9 mouse cellular contexts compared by ENCODE assay signal in the genomic region with DNA sequence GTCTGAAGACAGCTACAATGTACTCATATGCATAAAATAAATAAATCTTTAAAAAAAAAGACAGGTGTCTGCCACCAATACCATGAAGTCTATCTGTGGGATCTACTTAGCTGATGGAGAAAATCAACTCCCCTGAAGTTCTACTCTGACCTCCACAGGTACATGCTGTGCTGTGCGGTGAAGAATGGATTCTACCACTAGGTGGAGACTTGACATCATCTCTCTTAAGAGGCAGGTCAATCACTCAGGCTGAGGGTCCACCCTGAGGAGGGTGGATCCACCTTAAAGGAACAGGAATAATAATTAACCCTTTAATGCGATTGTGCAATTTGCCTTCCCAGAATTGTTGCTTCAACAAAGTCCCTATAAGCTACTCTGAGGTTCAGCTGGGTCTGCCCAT. TPM values are rescaled to one million over a fixed set of nuclear protein-coding genes. Genes with fewer than 3 reads are reported as not detected.
DNase-seq lines count a peak whose midpoint lies in the region; ATAC-seq and TF ChIP-seq lines count a peak whose summit lies in the region.
"Had no signal": no experiment of that assay in that cellular context is flagged by ENCODE, and none has a peak within 500 bp of the region (broad histone marks: within the 10 kb centered on the region; RNA-seq: fewer than 3 reads in every experiment).

No protein-coding gene starts in this region.

- H3K9me3 ChIP-seq in CH12.LX (replicated peaks; ENCODE audit: low read length), result peaks cover 4% of the 10 kb centered on the region
- H3K9me3 ChIP-seq in lung, postnatal 0 days (ENCODE audit: low read length), result no peaks in the 10 kb centered on the region
- H3K9me3 ChIP-seq: limb, embryonic 15.5 days had no signal

- ATAC-seq in lung, postnatal 0 days, result peak; percentile 60; the same call in 1 of the 2 replicates

- H3K9ac ChIP-seq in CH12.LX (ENCODE audit: insufficient read depth, low read depth), result peak overlapping the region; percentile 58; the same call in 1 of the 2 replicates
- no peak overlapping the region for H3K9ac ChIP-seq in lung, postnatal 0 days (replicated peaks; ENCODE audit: low read depth)
- H3K9ac ChIP-seq: limb, embryonic 15.5 days had no signal

- H3K27ac ChIP-seq in gastrocnemius, adult 2 months, result no peak overlapping the region
- no peak overlapping the region for H3K27ac ChIP-seq in CH12.LX (ENCODE audit: insufficient read depth, low read depth)
- H3K27ac ChIP-seq in lung, postnatal 0 days (ENCODE audit: low read length), result no peak overlapping the region
- H3K27ac ChIP-seq: limb, embryonic 15.5 days had no signal

- peak; percentile 79 for TF ChIP-seq RAD21 in CH12.LX (IDR thresholded peaks at IDR 0.05; ENCODE audit: low read depth, low read length)

- H3K36me3 ChIP-seq in CH12.LX (replicated peaks in 1 of 2; ENCODE audit: control insufficient read depth in 1 of 2, insufficient read depth in 1 of 2, low read length in 1 of 2), result no peaks in the 10 kb centered on the region
- no peaks in the 10 kb centered on the region for H3K36me3 ChIP-seq in lung, postnatal 0 days (ENCODE audit: insufficient read depth, low read length)
- H3K36me3 ChIP-seq: limb, embryonic 15.5 days had no signal

- dilution Hi-C loops in CH12.LX (cut with MboI; ENCODE audit: extremely low pct_ligation_motif_present, extremely low pct_unique_long_range_greater_than_20kb, low sequenced_read_pairs), result no loop called here

- TF ChIP-seq CTCF in gastrocnemius, adult 2 months (IDR thresholded peaks at IDR 0.05), result peak; percentile 56
- peak; percentile 48 to 87 for TF ChIP-seq CTCF in CH12.LX (conservative IDR thresholded peaks at IDR 0.05 in 1 of 2, IDR thresholded peaks at IDR 0.05 in 1 of 2; ENCODE audit: low read depth in 2 of 2, low read length in 2 of 2)
- TF ChIP-seq CTCF in lung, postnatal 0 days (IDR thresholded peaks at IDR 0.05), result peak; percentile 62

- no peaks in the 10 kb centered on the region for H3K27me3 ChIP-seq in CH12.LX (replicated peaks)
- no peaks in the 10 kb centered on the region for H3K27me3 ChIP-seq in lung, postnatal 0 days (replicated peaks; ENCODE audit: insufficient read depth, low read length)
- H3K27me3 ChIP-seq: limb, embryonic 15.5 days had no signal

- in situ Hi-C loops in CH12.LX (cut with MboI; ENCODE audit: low pct_ligation_motif_present, low pct_unique_long_range_greater_than_20kb, low sequenced_read_pairs), result no loop called here

- 18% methylated on average over 2 of the region's 2 CpGs for WGBS in lung, postnatal 0 days

- TF ChIP-seq POLR2A in CH12.LX (IDR thresholded peaks at IDR 0.05; ENCODE audit: low read depth, low read length), result no peak

- no peak overlapping the region for H3K4me3 ChIP-seq in gastrocnemius, adult 2 months
- H3K4me3 ChIP-seq in CH12.LX (replicated peaks in 1 of 3; ENCODE audit: low read depth in 2 of 3, low read length in 2 of 3, poor library complexity in 1 of 3), result no peak overlapping the region
- H3K4me3 ChIP-seq in lung, postnatal 0 days (ENCODE audit: low read depth, low read length), result no peak overlapping the region
- H3K4me3 ChIP-seq: limb, embryonic 15.5 days had no signal

- peak overlapping the region; percentile 42; the same call in 1 of the 2 replicates for H3K4me2 ChIP-seq in CH12.LX (ENCODE audit: insufficient read depth, low read depth, poor library complexity, severe bottlenecking)
- no peak overlapping the region for H3K4me2 ChIP-seq in lung, postnatal 0 days (replicated peaks; ENCODE audit: low read depth, low read length)
- H3K4me2 ChIP-seq: limb, embryonic 15.5 days had no signal

- peaks cover 0 to 3% of the 10 kb centered on the region in 2 experiments; a peak in 1 of 4 replicates for H3K4me1 ChIP-seq in CH12.LX (ENCODE audit: control insufficient read depth in 1 of 2, insufficient read depth in 2 of 2)
- H3K4me1 ChIP-seq in lung, postnatal 0 days (ENCODE audit: insufficient read depth, low read depth, low read length), result no peaks in the 10 kb centered on the region
- H3K4me1 ChIP-seq: limb, embryonic 15.5 days had no signal

- no peak for DNase-seq in gastrocnemius, adult 2 months
- no peak for DNase-seq in gastrocnemius, adult 8-10 months (ENCODE audit: low spot score in 2 of 2)
- peak; percentile 84 for DNase-seq in CH12.LX (ENCODE audit: extremely low read depth)
- peak; percentile 47 for DNase-seq in heart, postnatal 4 days
- DNase-seq in lung, postnatal 0 days (ENCODE audit: low spot score), result peak; percentile 53
- no peak for DNase-seq in layer of hippocampus, postnatal 25 days (ENCODE audit: extremely low spot score in 1 of 2, low spot score in 1 of 2)
- DNase-seq in gastrocnemius, postnatal 36 days, result no peak
- no peak for DNase-seq in adrenal gland, adult 18-20 months (ENCODE audit: low spot score in 2 of 2)

- H3K79me2 ChIP-seq in CH12.LX (replicated peaks; ENCODE audit: control insufficient read depth, extremely low read depth, insufficient read depth, poor library complexity, severe bottlenecking), result no peaks in the 10 kb centered on the region

- TF ChIP-seq EP300 in CH12.LX (IDR thresholded peaks at IDR 0.05; ENCODE audit: low read length), result no peak
- TF ChIP-seq EP300 in lung, postnatal 0 days (IDR thresholded peaks at IDR 0.05), result no peak

- intact Hi-C loops in gastrocnemius, adult 2 months (cut with DNase I), result no loop called here
- intact Hi-C loops in gastrocnemius, postnatal 36 days (cut with DNase I), result no loop called here

TF ChIP-seq in CH12.LX, 34 proteins besides CTCF, POLR2A, EP300 and RAD21:
- peak; percentile 59 for TF ChIP-seq SMC3 (IDR thresholded peaks at IDR 0.05; ENCODE audit: low read depth, low read length)
- TF ChIP-seq IRF4 (IDR thresholded peaks at IDR 0.05; ENCODE audit: low read depth, low read length), result no peak
- TF ChIP-seq NELFE (IDR thresholded peaks at IDR 0.05; ENCODE audit: low read depth, low read length), result 0 out of 2 replicates have a peak, but pooled peaks have one; percentile 4

RNA-seq across cellular contexts. Expression of gene Oscar, which starts 9.2 kb away (rescaled TPM):
- total RNA-seq in gastrocnemius, adult 2 months (2021), result not detected
- total RNA-seq in gastrocnemius, adult 8-10 months (2022), result not detected
- total RNA-seq in CH12.LX (2012; rRNA removed), result not detected in 2 replicates
- not detected in 2 replicates for total RNA-seq in CH12.LX (2014; rRNA removed)
- polyA plus RNA-seq in CH12.LX (2012; ENCODE audit: insufficient read length, low read depth), result 0.39 and 0.45 TPM in 2 replicates
- under 1 TPM; 0.52 to 0.81 TPM for total RNA-seq in heart, postnatal 4 days (2021)
- 0.11 and 0.14 TPM in 2 replicates for polyA plus RNA-seq in lung, postnatal 0 days (2015; fragmentation: Nextera tagmentation; extraction: Ambion mirVana)
- under 1 TPM; 0.54 to 0.99 TPM for total RNA-seq in layer of hippocampus, postnatal 25 days (2021)
- not detected for total RNA-seq in gastrocnemius, postnatal 36 days (2021)
- under 1 TPM; 0.22 to 0.30 TPM for total RNA-seq in adrenal gland, adult 18-20 months (2021)

RNA-seq across cellular contexts. Expression of gene Ndufa3, which starts 10.4 kb away (rescaled TPM):
- total RNA-seq in gastrocnemius, adult 2 months (2021), result 1,000 to 10,000 TPM in 1 of 2 experiments, 100 to 1,000 TPM in 1; 931 to 1,252 TPM
- 1,000 to 10,000 TPM; 1,040 to 1,135 (median 1,076) TPM for total RNA-seq in gastrocnemius, adult 8-10 months (2022)
- total RNA-seq in CH12.LX (2012; rRNA removed), result 261 and 292 TPM in 2 replicates
- 50.6 and 58.9 TPM in 2 replicates for total RNA-seq in CH12.LX (2014; rRNA removed)
- 297 and 307 TPM in 2 replicates for polyA plus RNA-seq in CH12.LX (2012; ENCODE audit: insufficient read length, low read depth)
- 1,000 to 10,000 TPM; 1,232 to 1,303 TPM for total RNA-seq in heart, postnatal 4 days (2021)
- polyA plus RNA-seq in lung, postnatal 0 days (2015; fragmentation: Nextera tagmentation; extraction: Ambion mirVana), result 443 and 505 TPM in 2 replicates
- total RNA-seq in layer of hippocampus, postnatal 25 days (2021), result 100 to 1,000 TPM; 576 to 686 TPM
- 100 to 1,000 TPM; 868 to 976 TPM for total RNA-seq in gastrocnemius, postnatal 36 days (2021)
- 100 to 1,000 TPM; 743 to 913 TPM for total RNA-seq in adrenal gland, adult 18-20 months (2021)

RNA-seq across cellular contexts. Expression of gene Tfpt, which starts 22.9 kb away (rescaled TPM):
- 10 to 100 TPM; 14.0 to 16.2 TPM for total RNA-seq in gastrocnemius, adult 2 months (2021)
- 10 to 100 TPM; 10.9 to 13.9 (median 13.3) TPM for total RNA-seq in gastrocnemius, adult 8-10 months (2022)
- total RNA-seq in CH12.LX (2012; rRNA removed) (28.8 and 33.2 TPM in 2 replicates), CH12.LX (2014; rRNA removed) (15.1 and 15.9 TPM in 2 replicates)
- polyA plus RNA-seq in CH12.LX (2012; ENCODE audit: insufficient read length, low read depth), result 38.6 and 44.0 TPM in 2 replicates
- 10 to 100 TPM; 18.0 to 23.0 TPM for total RNA-seq in heart, postnatal 4 days (2021)
- polyA plus RNA-seq in lung, postnatal 0 days (2015; fragmentation: Nextera tagmentation; extraction: Ambion mirVana), result 16.3 and 16.7 TPM in 2 replicates
- total RNA-seq in layer of hippocampus, postnatal 25 days (2021), result 10 to 100 TPM; 36.0 to 40.5 TPM
- 10 to 100 TPM; 12.8 to 17.0 TPM for total RNA-seq in gastrocnemius, postnatal 36 days (2021)
- 10 to 100 TPM; 19.0 to 27.7 TPM for total RNA-seq in adrenal gland, adult 18-20 months (2021)

RNA-seq across cellular contexts. Expression of gene Prpf31, which starts 23.0 kb away (rescaled TPM):
- total RNA-seq in gastrocnemius, adult 2 months (2021), result 10 to 100 TPM; 20.8 to 22.1 TPM
- 10 to 100 TPM; 17.5 to 24.7 (median 20.8) TPM for total RNA-seq in gastrocnemius, adult 8-10 months (2022)
- total RNA-seq in CH12.LX (2012; rRNA removed), result 99.2 and 125 TPM in 2 replicates
- total RNA-seq in CH12.LX (2014; rRNA removed), result 117 and 119 TPM in 2 replicates
- 171 and 204 TPM in 2 replicates for polyA plus RNA-seq in CH12.LX (2012; ENCODE audit: insufficient read length, low read depth)
- total RNA-seq in heart, postnatal 4 days (2021), result 10 to 100 TPM; 37.5 to 40.3 TPM
- 36.6 and 39.0 TPM in 2 replicates for polyA plus RNA-seq in lung, postnatal 0 days (2015; fragmentation: Nextera tagmentation; extraction: Ambion mirVana)
- 10 to 100 TPM; 51.7 to 54.2 TPM for total RNA-seq in layer of hippocampus, postnatal 25 days (2021)
- total RNA-seq in gastrocnemius, postnatal 36 days (2021), result 10 to 100 TPM; 20.9 to 21.7 TPM
- 10 to 100 TPM; 34.4 to 37.6 TPM for total RNA-seq in adrenal gland, adult 18-20 months (2021)

RNA-seq across cellular contexts. Expression of gene Cnot3, which starts 38.3 kb away (rescaled TPM):
- total RNA-seq in gastrocnemius, adult 2 months (2021), result 10 to 100 TPM; 16.0 to 20.2 TPM
- total RNA-seq in gastrocnemius, adult 8-10 months (2022), result 10 to 100 TPM; 13.2 to 17.7 (median 14.8) TPM
- 20.9 and 21.1 TPM in 2 replicates for total RNA-seq in CH12.LX (2012; rRNA removed)
- 5.8 and 10.5 TPM in 2 replicates for total RNA-seq in CH12.LX (2014; rRNA removed)
- 68.3 and 76.9 TPM in 2 replicates for polyA plus RNA-seq in CH12.LX (2012; ENCODE audit: insufficient read length, low read depth)
- total RNA-seq in heart, postnatal 4 days (2021), result 10 to 100 TPM; 37.9 to 38.3 TPM
- 23.9 and 24.4 TPM in 2 replicates for polyA plus RNA-seq in lung, postnatal 0 days (2015; fragmentation: Nextera tagmentation; extraction: Ambion mirVana)
- total RNA-seq in layer of hippocampus, postnatal 25 days (2021), result 10 to 100 TPM; 49.7 to 61.3 TPM
- 10 to 100 TPM; 13.3 to 19.8 TPM for total RNA-seq in gastrocnemius, postnatal 36 days (2021)
- 10 to 100 TPM; 52.8 to 53.6 TPM for total RNA-seq in adrenal gland, adult 18-20 months (2021)

Comparison
In these comparisons a context has a peak if more than half of its experiments do, and no peak if none do; other contexts are left out.
1. DNase-seq: peak in CH12.LX (single experiment), heart, postnatal 4 days (single experiment) and lung, postnatal 0 days (single experiment); none in gastrocnemius, adult 2 months (single experiment), gastrocnemius, adult 8-10 months (0 of 2), layer of hippocampus, postnatal 25 days (0 of 2), gastrocnemius, postnatal 36 days (0 of 2) and adrenal gland, adult 18-20 months (0 of 2).
2. Peak in every context shown above with its lines, with median percentiles within 50 percentile points of each other: CTCF ChIP-seq.